Mouse (Mus musculus) NIH3T3 (cell line): Measurements from ENCODE around the gene Snrpf.

Experiments
- DNase-seq: peaks from one replicate; pipeline ENCODE4 v3.0.0-alpha.2; 2012; ENCODE audit warnings: low read depth

Snrpf gene

DNA sequence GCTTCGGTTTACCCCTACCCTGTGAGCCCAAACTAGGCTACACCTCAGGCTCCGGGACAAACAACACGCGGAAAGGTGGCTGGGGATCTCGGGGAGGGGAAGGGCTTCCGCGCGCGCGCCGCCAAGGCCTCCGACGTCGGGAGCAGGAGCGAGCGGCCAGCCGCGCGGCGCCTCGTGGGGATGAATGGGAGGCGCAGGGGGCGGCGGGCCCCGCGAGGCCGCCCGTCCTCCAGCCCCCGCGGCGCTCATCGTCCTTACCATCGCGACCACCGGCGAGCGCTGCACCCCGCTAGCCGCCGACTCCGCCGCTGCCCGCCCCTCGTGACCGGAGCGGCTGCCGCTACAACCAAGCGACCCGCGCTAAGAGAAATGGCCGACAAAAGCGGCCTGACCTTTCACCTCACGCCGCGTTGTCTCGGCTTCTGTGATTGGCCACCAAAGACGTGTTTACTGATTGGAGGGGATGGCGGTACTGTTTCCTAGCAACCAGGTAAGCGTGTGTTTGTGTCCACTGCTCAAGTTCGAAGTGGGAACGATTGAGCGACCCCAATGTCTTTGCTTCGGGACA lies at the start of gene Snrpf:
Gene Snrpf (minus strand): TSS at position 426 of the 568 bp plus-strand sequence.
- peak; percentile 98 for DNase-seq

DNA sequence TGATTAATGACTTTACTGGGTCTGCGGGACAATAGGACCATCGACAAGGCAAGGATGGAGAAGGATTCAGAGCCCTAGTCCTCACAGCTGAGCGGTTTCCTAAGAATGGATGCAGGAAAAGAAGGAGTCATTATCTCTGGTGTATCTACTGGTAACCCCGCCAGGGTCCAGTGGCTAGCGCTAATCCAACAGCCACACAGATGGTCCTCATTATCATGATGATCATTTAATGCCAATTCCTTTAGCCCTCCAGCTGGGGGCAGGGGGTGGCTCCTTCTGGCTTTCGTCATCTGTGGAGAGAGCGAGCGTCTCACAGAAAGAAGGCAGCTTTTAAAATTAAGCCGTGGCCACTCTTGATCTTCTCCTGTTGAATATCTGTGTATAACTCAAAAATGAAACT lies 46.4 kb upstream of the Snrpf start:
- DNase-seq = peak; percentile 29

DNA sequence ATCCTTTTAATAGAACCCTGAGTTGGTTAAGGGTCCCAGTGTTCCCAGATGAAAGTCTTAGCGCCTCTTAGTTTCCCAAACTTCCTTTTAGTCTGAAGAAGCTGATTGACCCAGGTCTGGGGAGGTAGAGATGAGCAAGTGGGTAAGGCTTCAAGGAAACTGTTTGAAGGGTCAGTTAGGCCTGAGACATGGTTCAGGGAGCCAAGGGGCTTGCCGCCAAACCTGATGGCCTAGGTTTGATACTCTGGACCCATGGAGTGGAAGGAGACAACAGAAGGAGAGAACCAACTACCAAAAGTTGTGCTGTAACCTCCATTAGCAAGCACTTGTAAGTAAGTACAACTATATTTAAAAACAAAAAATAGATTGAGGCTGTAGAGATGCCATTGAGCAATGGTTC lies 44.5 kb upstream of the Snrpf start:
- DNase-seq = no peak

DNA sequence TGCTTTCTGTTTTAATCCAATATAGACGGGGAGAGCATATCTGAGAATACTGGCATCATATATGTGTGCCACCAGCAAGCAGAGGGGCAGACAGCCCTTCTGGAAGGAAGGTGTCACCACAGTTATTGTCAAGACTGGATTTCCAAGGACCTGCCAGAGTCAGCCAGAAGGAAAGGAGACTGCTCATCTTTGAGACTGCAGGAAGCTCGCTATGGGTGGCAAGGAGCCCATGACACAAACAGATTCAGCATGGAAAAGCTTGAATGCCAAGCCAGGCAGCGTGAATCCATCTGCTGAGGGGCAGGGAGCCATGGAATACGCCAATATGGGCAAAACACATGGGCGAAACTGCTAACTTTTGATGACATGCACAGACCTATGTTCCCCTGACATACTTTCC lies 44.1 kb upstream of the Snrpf start:
- DNase-seq = peak; percentile 3

DNA sequence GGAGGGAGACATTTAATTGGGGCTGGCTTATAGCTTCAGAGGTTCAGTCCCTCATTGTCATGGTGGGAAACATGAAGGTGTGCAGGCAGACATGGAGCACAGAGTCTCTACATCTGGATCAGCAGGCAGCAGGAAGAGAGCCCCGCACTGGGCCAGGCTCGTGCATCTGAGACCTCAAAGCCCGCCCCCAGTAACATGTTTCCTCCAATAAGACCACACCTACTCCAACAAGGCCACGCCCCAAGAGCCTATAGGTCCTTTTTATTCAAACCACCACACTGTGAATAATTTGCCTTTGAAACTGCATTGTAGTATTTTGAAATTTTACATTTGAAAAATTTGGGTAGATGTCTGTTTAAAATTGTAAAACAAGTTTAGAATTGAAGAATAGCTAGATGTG lies 42.6 kb upstream of the Snrpf start:
- no peak for DNase-seq

DNA sequence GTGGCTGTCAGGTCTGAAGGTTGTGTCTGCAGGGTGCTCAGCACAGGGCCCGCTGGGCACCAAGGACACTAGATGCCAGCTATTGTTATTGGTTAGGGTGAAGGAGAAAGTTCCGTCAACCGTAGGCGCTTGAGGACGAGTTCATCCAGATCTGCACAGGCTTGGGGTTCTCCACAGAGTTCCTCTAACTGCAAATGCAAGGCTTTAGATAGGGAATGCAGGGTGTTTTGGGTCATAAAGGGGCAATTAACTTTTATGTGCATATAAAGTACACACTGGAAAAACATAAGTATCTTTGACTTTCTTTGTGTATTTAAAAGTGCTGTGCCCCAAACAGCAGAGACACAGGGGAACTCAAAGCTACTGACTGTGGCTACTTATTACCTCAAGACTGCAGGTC lies 40.8 kb upstream of the Snrpf start:
- peak; percentile 0 for DNase-seq

DNA sequence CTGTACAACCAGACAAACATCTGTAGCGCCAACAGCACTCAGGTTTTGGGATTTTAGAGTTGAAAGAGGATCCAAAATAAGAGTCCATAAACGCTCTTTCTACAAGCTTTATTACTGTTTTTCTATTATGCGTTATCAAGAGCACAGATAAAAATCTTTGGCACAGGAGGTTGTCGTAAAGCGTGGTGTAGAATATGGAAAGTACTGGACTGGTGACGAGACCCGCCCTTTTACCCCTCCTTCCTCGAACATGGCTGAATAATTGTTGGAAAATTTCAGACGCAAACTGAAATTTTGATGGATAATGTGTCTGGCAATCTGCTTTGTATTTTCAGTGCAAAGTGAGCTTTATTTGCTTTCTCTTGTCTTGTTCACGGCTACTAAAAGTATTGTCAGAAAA lies 34.6 kb upstream of the Snrpf start:
- no peak for DNase-seq

DNA sequence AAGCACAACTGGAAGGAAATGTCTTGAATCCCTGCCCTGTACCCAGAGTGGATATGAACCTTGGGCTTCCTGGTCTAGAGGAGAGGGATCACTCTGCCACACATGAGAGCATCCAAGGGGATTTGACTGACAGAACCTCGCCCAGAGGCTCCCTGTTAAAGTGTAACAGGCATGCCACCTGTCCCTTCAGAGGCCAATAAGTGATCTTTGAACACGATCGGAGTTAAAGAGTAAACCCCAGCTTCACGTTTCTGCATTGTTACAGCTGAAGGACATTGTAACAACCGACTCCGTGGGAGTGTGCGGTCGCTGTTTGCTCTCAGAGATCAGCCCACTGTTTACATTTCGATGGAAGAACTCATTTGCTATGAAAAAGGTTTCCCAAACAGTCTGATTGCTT lies 34.2 kb upstream of the Snrpf start:
- DNase-seq = peak; percentile 0

DNA sequence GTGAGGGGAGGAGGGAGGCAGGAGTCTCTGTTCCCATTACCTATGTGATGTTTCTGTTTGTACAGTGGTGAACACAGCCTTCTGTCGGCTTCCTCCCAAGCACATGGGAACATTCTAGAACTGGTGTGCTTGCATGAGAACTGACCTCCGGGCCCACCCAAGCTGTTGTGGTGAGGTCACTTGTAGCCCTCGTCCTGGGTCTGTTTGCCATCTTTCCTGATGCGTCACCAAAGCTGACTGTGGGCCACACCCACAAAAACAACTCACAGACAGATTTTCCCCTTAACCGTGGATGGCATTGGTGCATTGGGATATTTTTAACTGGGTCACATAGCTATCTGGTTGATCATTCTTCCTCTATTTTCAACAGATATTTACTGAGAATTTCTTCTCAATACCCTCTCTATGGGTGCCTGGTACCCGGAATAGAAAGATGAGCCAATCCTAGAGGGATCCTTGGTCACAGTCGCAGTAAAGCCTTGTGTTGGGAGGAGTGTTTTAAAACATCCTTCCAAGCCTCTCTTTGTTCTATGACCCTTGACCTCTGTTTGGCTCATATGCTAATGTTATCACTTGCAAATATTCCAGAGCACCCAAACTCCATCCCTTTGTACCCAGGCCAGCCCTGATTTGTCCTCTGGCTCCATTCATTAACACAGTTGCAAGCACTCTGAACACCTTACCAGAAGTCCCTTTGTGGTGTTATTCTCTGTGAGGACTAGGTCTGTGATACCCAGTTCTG lies 31.1 kb upstream of the Snrpf start:
- DNase-seq = peak; percentile 83

DNA sequence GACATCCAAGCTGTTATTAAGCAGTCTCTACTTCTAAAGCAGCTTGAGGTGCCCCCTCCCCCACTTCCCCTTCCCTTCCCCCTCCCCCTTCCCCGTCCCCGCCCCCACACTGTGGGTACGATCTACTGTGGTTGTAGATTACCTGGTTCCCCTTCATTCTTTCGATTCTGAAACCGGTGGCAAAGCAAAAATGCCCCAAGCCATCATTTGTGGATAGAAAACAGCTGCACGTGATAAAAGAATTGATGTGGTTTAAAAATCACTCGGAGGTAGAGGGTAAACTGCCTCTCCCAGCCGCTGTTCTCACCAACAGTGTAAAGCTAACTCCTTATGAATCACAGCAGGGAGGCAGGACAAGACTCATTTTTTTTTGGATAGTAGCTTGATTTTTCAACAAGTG lies 25.3 kb upstream of the Snrpf start:
- DNase-seq = no peak

DNA sequence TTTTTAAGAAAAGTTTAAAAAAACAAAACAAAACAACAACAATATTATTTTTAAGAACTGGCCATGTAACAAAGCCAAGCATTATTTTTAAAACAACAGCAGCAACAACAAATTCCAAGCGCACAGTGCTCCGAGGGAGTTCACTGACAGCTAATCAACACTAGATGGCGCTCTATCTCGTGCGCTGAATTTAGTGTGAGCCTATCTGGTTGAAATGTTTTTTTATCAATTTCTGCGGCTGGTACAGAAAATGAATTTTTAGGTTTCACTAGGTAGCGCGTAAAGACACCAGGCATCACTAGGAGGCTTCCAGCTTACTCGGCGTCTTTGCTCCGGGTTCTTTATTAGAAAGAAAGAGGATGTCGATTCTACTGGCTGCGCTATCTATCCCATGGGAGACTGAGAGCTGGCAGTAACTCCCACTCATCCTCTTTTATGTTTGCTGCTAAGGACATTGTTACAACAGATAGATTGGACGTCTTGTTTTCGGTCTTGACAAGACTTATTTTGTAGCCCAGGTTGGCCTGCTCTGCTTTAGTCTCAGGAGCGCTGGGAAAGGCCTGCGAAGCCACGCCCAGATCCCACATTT lies 22.0 kb upstream of the Snrpf start:
- DNase-seq = no peak

DNA sequence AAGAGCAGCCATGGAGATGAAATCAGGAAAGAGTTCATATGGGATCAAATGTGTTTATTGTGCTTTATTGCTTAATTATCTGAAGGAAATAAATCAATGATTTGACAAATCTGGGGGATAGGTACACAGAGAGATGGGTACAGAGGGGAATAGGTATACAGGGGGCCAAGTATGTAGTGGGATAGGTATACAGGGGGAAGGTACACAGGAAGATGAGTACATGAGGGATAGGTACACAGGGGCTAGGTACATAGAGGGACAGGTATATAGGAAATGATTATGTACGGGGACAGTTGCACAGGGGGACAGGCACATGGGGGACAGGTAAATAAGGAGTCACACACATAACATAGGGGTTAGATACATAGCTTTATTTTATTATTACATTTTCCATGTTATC lies 21.4 kb upstream of the Snrpf start:
- no peak for DNase-seq

DNA sequence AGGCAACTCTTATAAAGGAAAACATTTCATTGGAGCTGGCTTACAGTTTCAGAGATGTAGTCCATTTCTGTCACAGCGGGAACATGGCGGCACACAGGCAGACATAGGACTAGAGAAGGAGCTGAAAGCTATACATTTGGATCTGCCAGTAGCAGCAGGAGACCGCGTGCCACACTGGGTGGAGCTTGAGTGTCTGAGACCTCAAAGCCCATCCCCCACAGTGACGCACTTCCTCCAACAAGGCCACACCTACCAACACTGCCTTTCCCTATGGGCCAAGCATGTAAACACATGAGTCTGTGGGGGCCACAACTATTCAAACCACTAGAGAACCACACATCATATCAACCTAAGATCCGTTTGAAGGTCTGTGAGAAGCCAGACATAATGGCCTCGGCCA lies 19.7 kb upstream of the Snrpf start:
- DNase-seq = peak; percentile 1

DNA sequence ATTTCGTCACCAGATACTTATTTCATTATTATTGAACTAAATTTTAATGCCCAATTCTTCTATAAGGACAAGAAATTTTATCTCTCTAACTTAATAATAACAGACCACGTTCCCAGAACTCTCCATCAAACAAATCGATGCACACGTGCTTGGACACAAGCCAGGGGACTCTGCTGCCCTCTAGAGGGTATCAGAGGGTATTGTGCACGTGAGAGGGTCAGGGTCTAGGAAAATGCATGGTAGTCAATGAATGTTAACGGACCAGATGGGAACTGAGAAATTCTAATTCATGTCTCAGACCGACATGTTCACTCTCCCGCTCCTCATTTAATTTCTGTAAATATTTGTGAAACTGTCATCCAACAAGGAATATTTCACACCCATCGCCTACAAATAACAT lies 18.5 kb upstream of the Snrpf start:
- peak; percentile 32 for DNase-seq

DNA sequence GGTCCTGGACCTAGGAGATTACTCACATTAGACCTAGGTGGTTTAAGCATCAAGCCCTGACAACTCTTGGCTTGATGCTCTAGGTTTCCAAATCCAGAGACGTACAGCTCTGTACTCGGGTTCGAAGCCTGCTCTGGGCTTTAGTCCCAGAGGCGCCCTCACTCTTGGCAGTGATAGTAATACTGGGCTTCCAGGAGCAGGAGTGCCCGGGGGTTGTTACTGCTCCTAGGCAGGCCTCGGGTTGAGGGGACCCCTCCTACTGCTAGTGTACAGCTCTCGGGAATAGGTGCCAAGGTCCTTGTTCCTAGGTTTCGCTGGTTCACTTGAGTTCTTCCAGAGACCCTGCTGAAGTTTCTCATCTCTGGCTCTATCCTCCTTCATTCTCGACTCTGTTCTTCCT lies 16.8 kb upstream of the Snrpf start:
- peak; percentile 0 for DNase-seq

DNA sequence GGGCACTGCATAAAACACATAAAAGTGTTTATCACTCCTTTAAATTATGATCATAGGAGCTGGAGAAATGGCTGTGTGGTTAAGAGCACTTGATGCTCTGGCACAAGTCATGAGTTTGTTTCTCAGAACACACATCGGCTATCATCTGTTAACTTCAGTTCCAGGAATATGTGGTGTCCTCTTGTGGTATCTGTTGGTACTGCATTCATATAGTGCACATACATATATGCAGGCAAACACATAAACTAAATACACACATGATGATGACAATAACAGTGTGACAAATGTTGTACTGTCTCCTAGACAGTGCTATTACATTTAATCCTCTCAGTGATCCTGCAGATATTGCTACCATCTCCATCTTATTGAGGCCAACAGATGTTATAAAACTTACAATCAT lies 13.8 kb upstream of the Snrpf start:
- DNase-seq = peak; percentile 24

DNA sequence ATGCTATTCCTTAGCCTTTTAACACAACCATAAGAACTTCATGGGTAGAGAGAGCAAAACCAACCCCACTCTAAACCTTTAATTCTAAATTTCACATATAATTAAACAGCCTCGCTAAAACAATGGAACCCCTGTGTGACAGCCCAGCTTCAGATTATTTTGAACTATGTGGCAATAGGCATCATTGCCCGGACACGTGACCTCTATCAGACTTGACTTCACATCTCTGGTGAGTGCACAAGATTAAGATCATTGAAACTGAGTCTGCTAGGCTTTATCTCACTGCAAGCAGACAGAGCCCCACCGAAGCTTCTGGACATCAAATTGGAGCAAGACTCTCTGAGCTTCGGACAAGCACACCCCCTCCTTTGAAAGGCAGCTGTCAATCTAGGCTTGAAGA lies 12.8 kb upstream of the Snrpf start:
- DNase-seq = no peak

DNA sequence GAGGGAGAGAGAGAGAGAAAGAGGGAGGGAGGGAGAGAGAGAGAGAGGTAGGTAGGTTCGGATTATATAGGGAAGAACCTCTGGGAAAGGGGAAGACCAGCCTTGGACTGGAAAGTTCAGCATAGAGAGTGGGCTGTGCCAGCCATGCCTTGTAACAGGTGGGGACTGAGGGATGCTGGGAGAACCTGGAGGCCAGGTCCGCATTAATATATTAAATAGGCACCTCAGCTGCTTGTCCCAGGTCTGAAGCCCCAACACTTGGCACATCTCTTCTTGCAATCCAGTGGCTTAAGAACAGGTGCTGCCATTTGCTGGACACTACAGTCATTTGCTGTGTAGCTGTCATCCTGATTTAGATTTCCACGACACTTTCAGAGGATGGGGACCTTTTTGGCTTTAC lies 7.1 kb upstream of the Snrpf start:
- DNase-seq = peak; percentile 0

DNA sequence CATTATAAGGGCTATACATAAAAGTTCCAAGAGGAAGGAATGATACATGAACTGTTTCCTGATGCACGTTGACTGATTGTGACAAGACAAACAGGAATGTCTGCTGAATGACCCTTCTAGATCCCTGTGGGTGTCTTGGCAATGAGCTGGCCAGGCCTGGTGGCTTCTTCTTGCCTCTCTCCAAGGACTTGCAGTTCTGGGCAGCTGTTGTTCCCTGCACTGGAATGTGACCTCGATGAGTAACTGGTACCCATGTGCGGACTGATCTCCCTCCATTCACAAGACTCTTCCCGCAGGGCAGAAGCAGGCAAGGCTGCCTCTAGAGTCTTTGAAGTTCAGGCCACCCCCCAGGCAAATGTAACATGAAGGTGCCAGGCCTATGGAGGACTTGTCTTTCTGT lies 6.3 kb upstream of the Snrpf start:
- DNase-seq = no peak

DNA sequence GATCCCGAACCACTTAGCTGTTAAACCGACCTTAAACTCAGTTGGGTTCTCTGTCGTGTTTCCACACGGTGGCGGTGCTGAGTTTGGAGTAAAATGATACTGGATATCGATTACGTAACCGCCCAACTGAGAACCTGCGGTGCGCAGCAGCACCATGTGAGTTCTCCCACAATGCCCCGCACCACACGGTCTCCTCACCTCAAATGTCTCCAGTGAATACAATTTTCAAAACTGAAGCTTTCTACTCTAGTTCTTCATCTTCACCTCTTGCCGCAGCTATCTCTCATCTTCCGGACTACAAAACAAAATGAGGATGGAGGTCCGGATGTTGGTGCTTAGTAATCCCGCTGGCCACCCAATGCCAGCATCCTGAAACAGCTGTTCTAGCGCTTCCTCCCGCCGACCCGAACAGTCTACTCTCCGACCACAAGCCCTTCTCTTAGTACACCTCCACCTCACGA lies 4.5 kb upstream of the Snrpf start:
- peak; percentile 83 for DNase-seq

DNA sequence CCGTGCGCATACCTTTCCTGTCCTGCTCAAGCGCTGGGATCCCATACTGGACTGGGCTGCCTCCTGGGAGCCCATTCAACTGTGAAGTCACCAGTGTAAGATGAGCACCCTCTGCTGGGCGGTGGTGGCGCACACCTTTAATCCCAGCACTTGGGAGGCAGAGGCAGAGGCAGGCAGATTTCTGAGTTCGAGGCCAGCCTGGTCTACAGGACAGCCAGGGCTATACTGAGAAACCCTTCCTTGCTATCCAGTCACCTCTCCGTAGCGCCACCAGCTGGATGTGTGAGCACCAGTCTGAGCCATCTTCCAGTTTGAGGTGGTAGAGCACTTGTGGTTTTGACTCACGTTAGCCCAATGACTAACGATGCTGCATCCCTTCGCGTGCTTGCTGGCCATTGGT lies 3.0 kb upstream of the Snrpf start:
- peak; percentile 40 for DNase-seq

DNA sequence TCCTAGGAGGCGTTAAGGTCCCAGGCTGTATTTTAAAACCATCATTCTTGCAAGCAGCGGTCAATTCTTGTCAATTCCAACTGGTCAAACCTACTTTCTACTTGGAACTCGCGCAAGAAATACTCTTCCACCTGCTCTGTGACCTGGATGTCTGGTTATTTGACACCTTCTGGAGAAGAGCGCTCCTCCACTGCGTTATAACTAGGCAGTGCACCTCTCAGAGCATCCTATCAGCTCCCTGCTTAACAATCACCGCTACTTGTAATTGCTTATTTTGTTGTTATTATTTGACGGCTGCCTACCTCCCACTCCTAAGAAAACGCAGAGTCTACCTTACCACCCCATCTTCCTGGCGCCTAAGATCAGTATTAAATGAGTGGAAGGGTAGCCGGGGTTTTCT lies 710 bp downstream of the Snrpf start:
- no peak for DNase-seq

DNA sequence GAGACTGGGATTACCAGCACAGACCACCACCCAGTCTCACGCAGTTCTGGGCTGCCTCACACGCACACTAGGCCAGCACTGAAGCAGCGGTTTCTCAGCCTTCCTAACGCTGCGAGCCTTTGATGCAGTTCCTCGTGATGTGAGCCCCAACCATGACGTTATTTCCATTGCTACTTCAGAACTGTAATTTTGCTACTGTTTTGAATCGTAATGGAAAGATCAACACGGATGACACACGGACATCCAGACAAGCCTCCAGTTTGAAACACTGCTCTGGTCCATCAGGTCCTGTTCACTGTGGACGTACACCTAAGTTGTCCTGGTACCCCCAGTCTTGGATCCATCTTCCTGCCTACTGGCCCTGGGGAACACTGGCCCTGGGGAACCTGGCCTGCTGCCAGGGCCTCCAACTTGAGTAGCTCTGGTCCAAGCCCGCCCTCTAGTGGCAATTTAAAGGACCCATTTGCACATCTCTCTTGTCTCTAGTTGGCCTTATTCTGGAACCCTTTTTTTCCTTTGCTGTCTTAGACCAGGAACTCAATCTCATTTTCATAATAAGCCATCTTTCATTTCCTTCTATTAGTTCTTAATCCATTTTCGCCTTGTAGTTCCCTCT lies 12.1 kb downstream of the Snrpf start:
- DNase-seq = peak; percentile 94
